Mouse (Mus musculus): ENCODE measurements around the gene Alkbh6. TPM values are rescaled to one million over a fixed set of nuclear protein-coding genes. Genes with fewer than 3 reads are reported as not detected.

Alkbh6 gene
- 15.0 and 16.8 TPM in 2 replicates for total RNA-seq (2014; rRNA removed)
- 38.7 and 51.4 TPM in 2 replicates for polyA plus RNA-seq (2012; rRNA removed)

- DNase-seq (ENCODE audit: extremely low read depth, low read depth, low spot score): peak; percentile 86
- peak within 1 kb of the TSS; percentile 48 for H3K4me3 ChIP-seq (ENCODE audit: insufficient read depth, low read depth, low read length)
- H3K9ac ChIP-seq (ENCODE audit: low read depth, low read length): peak within 1 kb of the TSS; percentile 68
- peaks cover 13% of the 10 kb centered on the region for H3K4me1 ChIP-seq (ENCODE audit: control insufficient read depth, insufficient read depth, low read length)
- H3K79me2 ChIP-seq (ENCODE audit: control insufficient read depth, insufficient read depth, low read length): peaks cover 4% of the 10 kb centered on the region; the same call in 1 of the 2 replicates
- WGBS: 7% methylated on average over 27 of the region's 27 CpGs
- no peaks in the 10 kb centered on the region for H3K27me3 ChIP-seq (ENCODE audit: control insufficient read depth, insufficient read depth, low read length)
- H3K36me3 ChIP-seq (ENCODE audit: control insufficient read depth, insufficient read depth, low read length): no peaks in the 10 kb centered on the region
- TF ChIP-seq CTCF (IDR thresholded peaks at IDR 0.05; ENCODE audit: low read depth, low read length): no peak
- peak; percentile 76; the same call in 1 of the 2 replicates for TF ChIP-seq POLR2A (IDR thresholded peaks at IDR 0.05; ENCODE audit: extremely low read depth, insufficient read depth, low read length)
- peak within 1 kb of the TSS; percentile 46 for H3K27ac ChIP-seq (replicated peaks; ENCODE audit: insufficient read depth, low read depth, low read length)
Observed at GRCm38 (mm10) chr7:30308076-30309005, at the start of gene Alkbh6. TSS of gene Alkbh6 (plus strand) at chr7:30308717.

- no peaks in the 10 kb centered on the region for H3K79me2 ChIP-seq (ENCODE audit: control insufficient read depth, insufficient read depth, low read length)
- H3K27me3 ChIP-seq (ENCODE audit: control insufficient read depth, insufficient read depth, low read length): no peaks in the 10 kb centered on the region
- H3K36me3 ChIP-seq (ENCODE audit: control insufficient read depth, insufficient read depth, low read length): no peaks in the 10 kb centered on the region
- peak; percentile 13 for DNase-seq (ENCODE audit: extremely low read depth, low read depth, low spot score)
- no peaks in the 10 kb centered on the region for H3K4me1 ChIP-seq (ENCODE audit: control insufficient read depth, insufficient read depth, low read length)
- H3K9ac ChIP-seq (ENCODE audit: low read depth, low read length): no peak overlapping the region
- no peak overlapping the region for H3K4me3 ChIP-seq (ENCODE audit: insufficient read depth, low read depth, low read length)
- no peak overlapping the region for H3K27ac ChIP-seq (replicated peaks; ENCODE audit: insufficient read depth, low read depth, low read length)
- 40% methylated on average over 2 of the region's 2 CpGs for WGBS
- TF ChIP-seq POLR2A (IDR thresholded peaks at IDR 0.05; ENCODE audit: extremely low read depth, insufficient read depth, low read length): no peak
- no peak for TF ChIP-seq CTCF (IDR thresholded peaks at IDR 0.05; ENCODE audit: low read depth, low read length)
Observed at GRCm38 (mm10) chr7:30265041-30265440, 43.5 kb upstream of the Alkbh6 start.

- no peak overlapping the region for H3K4me3 ChIP-seq (ENCODE audit: insufficient read depth, low read depth, low read length)
- H3K27ac ChIP-seq (replicated peaks; ENCODE audit: insufficient read depth, low read depth, low read length): no peak overlapping the region
- H3K9ac ChIP-seq (ENCODE audit: low read depth, low read length): no peak overlapping the region
- H3K79me2 ChIP-seq (ENCODE audit: control insufficient read depth, insufficient read depth, low read length): no peaks in the 10 kb centered on the region
- no peak for DNase-seq (ENCODE audit: extremely low read depth, low read depth, low spot score)
- 93% methylated on average over 5 of the region's 5 CpGs for WGBS
- TF ChIP-seq POLR2A (IDR thresholded peaks at IDR 0.05; ENCODE audit: extremely low read depth, insufficient read depth, low read length): no peak
- TF ChIP-seq CTCF (IDR thresholded peaks at IDR 0.05; ENCODE audit: low read depth, low read length): no peak
- H3K36me3 ChIP-seq (ENCODE audit: control insufficient read depth, insufficient read depth, low read length): peaks cover 2% of the 10 kb centered on the region; the same call in 1 of the 2 replicates
- H3K4me1 ChIP-seq (ENCODE audit: control insufficient read depth, insufficient read depth, low read length): no peaks in the 10 kb centered on the region
- H3K27me3 ChIP-seq (ENCODE audit: control insufficient read depth, insufficient read depth, low read length): no peaks in the 10 kb centered on the region
Observed at GRCm38 (mm10) chr7:30265531-30265930, 43.0 kb upstream of the Alkbh6 start.

- Histone ChIP-seq H3K4me3 (ENCODE audit: insufficient read depth, low read depth, low read length) (no peak overlapping the region), H3K79me2 (ENCODE audit: control insufficient read depth, insufficient read depth, low read length) (no peaks in the 10 kb centered on the region), H3K4me1 (ENCODE audit: control insufficient read depth, insufficient read depth, low read length) (no peaks in the 10 kb centered on the region), H3K9ac (ENCODE audit: low read depth, low read length) (no peak overlapping the region), H3K27me3 (ENCODE audit: control insufficient read depth, insufficient read depth, low read length) (no peaks in the 10 kb centered on the region), H3K27ac (replicated peaks; ENCODE audit: insufficient read depth, low read depth, low read length) (no peak overlapping the region), H3K36me3 (ENCODE audit: control insufficient read depth, insufficient read depth, low read length) (peaks cover 2% of the 10 kb centered on the region; the same call in 1 of the 2 replicates)
- no peak for TF ChIP-seq POLR2A (IDR thresholded peaks at IDR 0.05; ENCODE audit: extremely low read depth, insufficient read depth, low read length)
- no peak for TF ChIP-seq CTCF (IDR thresholded peaks at IDR 0.05; ENCODE audit: low read depth, low read length)
- WGBS: 94% methylated on average over 7 of the region's 7 CpGs
- no peak for DNase-seq (ENCODE audit: extremely low read depth, low read depth, low spot score)
Observed at GRCm38 (mm10) chr7:30265935-30266334, 42.6 kb upstream of the Alkbh6 start.

- H3K27me3 ChIP-seq (ENCODE audit: control insufficient read depth, insufficient read depth, low read length): no peaks in the 10 kb centered on the region
- peaks cover 2% of the 10 kb centered on the region; the same call in 1 of the 2 replicates for H3K36me3 ChIP-seq (ENCODE audit: control insufficient read depth, insufficient read depth, low read length)
- H3K27ac ChIP-seq (replicated peaks; ENCODE audit: insufficient read depth, low read depth, low read length): no peak overlapping the region
- H3K79me2 ChIP-seq (ENCODE audit: control insufficient read depth, insufficient read depth, low read length): no peaks in the 10 kb centered on the region
- TF ChIP-seq CTCF (IDR thresholded peaks at IDR 0.05; ENCODE audit: low read depth, low read length) (no peak), POLR2A (IDR thresholded peaks at IDR 0.05; ENCODE audit: extremely low read depth, insufficient read depth, low read length) (no peak)
- H3K4me1 ChIP-seq (ENCODE audit: control insufficient read depth, insufficient read depth, low read length): no peaks in the 10 kb centered on the region
- no peak overlapping the region for H3K9ac ChIP-seq (ENCODE audit: low read depth, low read length)
- no peak overlapping the region for H3K4me3 ChIP-seq (ENCODE audit: insufficient read depth, low read depth, low read length)
- no peak for DNase-seq (ENCODE audit: extremely low read depth, low read depth, low spot score)
- 92% methylated on average over 3 of the region's 3 CpGs for WGBS
Observed at GRCm38 (mm10) chr7:30266780-30267179, 41.7 kb upstream of the Alkbh6 start.
